Mouse (Mus musculus): ENCODE measurements around the gene Sorl1. TPM values are rescaled to one million over a fixed set of nuclear protein-coding genes. Genes with fewer than 3 reads are reported as not detected.

Sorl1 gene
- polyA plus RNA-seq, 1 experiment from 2014 or later, result 9.1 TPM

- 8% methylated on average over 8 of the region's 8 CpGs for WGBS
- H3K27me3 ChIP-seq, result no peaks in the 10 kb centered on the region
- peak overlapping the region; percentile 73 for H3K27ac ChIP-seq
- no peak overlapping the region for H3K4me3 ChIP-seq (replicated peaks)
- ATAC-seq (replicated peaks; ENCODE audit: low FRiP score), result no peak
- no peaks in the 10 kb centered on the region for H3K9me3 ChIP-seq (replicated peaks)
- peaks cover 37% of the 10 kb centered on the region for H3K4me1 ChIP-seq
- H3K36me3 ChIP-seq, result no peaks in the 10 kb centered on the region
- no peak overlapping the region for H3K9ac ChIP-seq
- peak overlapping the region; percentile 38 for H3K4me2 ChIP-seq
These were observed 170.6 kb downstream of the Sorl1 start for GRCm38 (mm10) chr9:41953486-41953885.

GRCm38 (mm10) chr9:41952650-41953204 lies 171.4 kb downstream of the Sorl1 start:
- H3K4me2 ChIP-seq, result peak overlapping the region; percentile 18; the same call in 1 of the 2 replicates
- WGBS, result 20% methylated on average over 7 of the region's 7 CpGs
- H3K27me3 ChIP-seq, result no peaks in the 10 kb centered on the region
- peak overlapping the region; percentile 97 for H3K27ac ChIP-seq
- no peaks in the 10 kb centered on the region for H3K9me3 ChIP-seq (replicated peaks)
- H3K4me3 ChIP-seq (replicated peaks), result no peak overlapping the region
- H3K9ac ChIP-seq, result no peak overlapping the region; the same call in 1 of the 2 replicates
- H3K36me3 ChIP-seq, result no peaks in the 10 kb centered on the region
- peaks cover 37% of the 10 kb centered on the region for H3K4me1 ChIP-seq
- ATAC-seq (replicated peaks; ENCODE audit: low FRiP score), result no peak

DNA sequence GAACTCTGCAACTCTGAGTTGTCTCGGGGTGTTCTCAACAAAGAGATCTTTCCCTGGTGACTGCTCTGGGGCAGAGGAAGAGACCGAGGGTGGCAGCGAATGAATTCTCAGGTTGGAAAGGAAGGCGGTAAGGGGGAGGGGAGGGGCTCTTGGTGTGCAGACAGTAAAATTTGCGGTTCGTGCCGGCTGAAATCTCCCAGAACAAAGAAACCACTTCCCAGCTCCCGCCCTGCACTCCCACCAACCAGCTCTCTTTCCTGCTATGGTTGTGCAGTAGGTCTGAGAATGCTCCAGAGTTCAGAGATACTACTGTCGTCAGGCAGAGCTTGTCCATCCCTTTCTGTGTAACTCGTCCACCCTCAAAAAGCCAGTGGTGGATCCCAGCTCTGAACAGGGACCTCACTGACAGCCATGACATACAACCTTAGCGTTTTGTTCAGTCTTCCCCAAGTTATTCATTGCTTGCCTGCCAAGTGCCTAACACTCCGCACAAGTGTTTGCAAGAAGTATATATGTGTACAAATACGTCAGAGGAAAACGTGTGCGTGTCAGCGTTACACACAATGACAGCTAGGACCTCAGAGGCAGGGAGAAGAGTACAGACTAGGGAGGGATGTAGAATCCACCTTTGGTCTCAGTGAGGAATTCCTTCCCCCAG lies 172.5 kb downstream of the Sorl1 start:
- ATAC-seq (replicated peaks; ENCODE audit: low FRiP score), result peak; percentile 33
- H3K9ac ChIP-seq, result peak overlapping the region; percentile 59
- H3K9me3 ChIP-seq (replicated peaks), result no peaks in the 10 kb centered on the region
- H3K36me3 ChIP-seq, result no peaks in the 10 kb centered on the region
- 11% methylated on average over 16 of the region's 16 CpGs for WGBS
- peak overlapping the region; percentile 85 for H3K4me2 ChIP-seq
- H3K4me1 ChIP-seq, result peaks cover 37% of the 10 kb centered on the region
- H3K27ac ChIP-seq, result peak overlapping the region; percentile 97
- peak overlapping the region; percentile 56 for H3K4me3 ChIP-seq (replicated peaks)
- H3K27me3 ChIP-seq, result no peaks in the 10 kb centered on the region

- peak overlapping the region; percentile 85 for H3K4me2 ChIP-seq
- H3K27ac ChIP-seq, result peak overlapping the region; percentile 97
- peak; percentile 84 for ATAC-seq (replicated peaks; ENCODE audit: low FRiP score)
- under 1% methylated on average over 21 of the region's 21 CpGs for WGBS
- H3K4me3 ChIP-seq (replicated peaks), result peak overlapping the region; percentile 56
- H3K4me1 ChIP-seq, result peaks cover 37% of the 10 kb centered on the region
- H3K27me3 ChIP-seq, result no peaks in the 10 kb centered on the region
- peak overlapping the region; percentile 59 for H3K9ac ChIP-seq
- H3K9me3 ChIP-seq (replicated peaks), result no peaks in the 10 kb centered on the region
- no peaks in the 10 kb centered on the region for H3K36me3 ChIP-seq
These were observed 173.1 kb downstream of the Sorl1 start for GRCm38 (mm10) chr9:41950991-41951451.

DNA sequence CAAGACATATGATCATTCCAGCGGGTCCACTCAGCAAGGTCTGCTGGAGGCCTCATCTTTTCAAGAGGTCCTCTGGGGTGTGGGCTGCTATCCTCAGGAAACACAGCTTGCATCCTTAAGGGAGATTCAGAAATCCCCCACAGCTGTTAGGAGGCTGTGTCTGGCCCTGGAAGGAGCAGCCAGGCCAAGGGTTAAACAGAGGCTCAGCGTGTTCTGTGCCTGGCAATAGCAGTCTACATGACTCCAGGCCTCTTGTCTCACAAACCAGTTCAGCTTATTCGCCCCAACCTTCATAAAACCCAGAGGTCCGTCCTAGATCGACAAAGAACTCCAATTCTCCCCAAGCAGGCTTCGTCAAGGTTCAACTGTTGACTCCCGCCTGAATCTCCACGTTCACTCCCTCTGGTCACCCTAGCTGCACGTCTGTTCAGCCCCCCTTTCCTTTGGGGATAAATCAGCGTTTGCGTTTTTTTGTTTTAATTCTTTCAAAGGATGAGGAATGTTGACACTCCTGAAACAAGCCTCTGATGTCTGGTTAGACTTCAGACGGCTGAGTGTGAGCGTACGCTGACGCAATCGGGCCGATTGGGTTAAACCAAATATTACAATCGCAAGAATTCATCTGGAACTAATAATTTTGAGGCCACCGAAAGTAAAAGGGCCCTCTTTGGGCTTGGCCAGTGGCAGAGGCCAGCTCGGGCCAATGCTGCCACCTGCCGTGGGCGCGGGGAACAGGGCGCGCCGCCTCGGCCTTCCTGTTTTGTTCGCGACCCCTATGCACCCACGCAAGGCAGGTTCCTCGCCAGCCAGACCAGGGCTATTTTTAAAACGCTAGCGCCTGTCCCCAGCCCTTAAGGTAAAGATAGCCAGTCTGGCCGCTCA lies 173.7 kb downstream of the Sorl1 start:
- peak overlapping the region; percentile 59 for H3K9ac ChIP-seq
- H3K4me2 ChIP-seq, result peak overlapping the region; percentile 85
- peak; percentile 88 for ATAC-seq (replicated peaks; ENCODE audit: low FRiP score)
- no peaks in the 10 kb centered on the region for H3K36me3 ChIP-seq
- 3% methylated on average over 34 of the region's 34 CpGs for WGBS
- peak overlapping the region; percentile 97 for H3K27ac ChIP-seq
- H3K27me3 ChIP-seq, result no peaks in the 10 kb centered on the region
- H3K4me1 ChIP-seq, result peaks cover 37% of the 10 kb centered on the region
- no peaks in the 10 kb centered on the region for H3K9me3 ChIP-seq (replicated peaks)
- peak overlapping the region; percentile 56 for H3K4me3 ChIP-seq (replicated peaks)

GRCm38 (mm10) chr9:41949476-41949875 lies 174.6 kb downstream of the Sorl1 start:
- H3K36me3 ChIP-seq, result no peaks in the 10 kb centered on the region
- peak overlapping the region; percentile 97 for H3K27ac ChIP-seq
- H3K4me2 ChIP-seq, result no peak overlapping the region
- H3K4me1 ChIP-seq, result peaks cover 37% of the 10 kb centered on the region
- H3K9ac ChIP-seq, result no peak overlapping the region
- no peaks in the 10 kb centered on the region for H3K27me3 ChIP-seq
- WGBS, result 74% methylated on average over 5 of the region's 5 CpGs
- no peaks in the 10 kb centered on the region for H3K9me3 ChIP-seq (replicated peaks)
- no peak for ATAC-seq (replicated peaks; ENCODE audit: low FRiP score)
- H3K4me3 ChIP-seq (replicated peaks), result no peak overlapping the region

DNA sequence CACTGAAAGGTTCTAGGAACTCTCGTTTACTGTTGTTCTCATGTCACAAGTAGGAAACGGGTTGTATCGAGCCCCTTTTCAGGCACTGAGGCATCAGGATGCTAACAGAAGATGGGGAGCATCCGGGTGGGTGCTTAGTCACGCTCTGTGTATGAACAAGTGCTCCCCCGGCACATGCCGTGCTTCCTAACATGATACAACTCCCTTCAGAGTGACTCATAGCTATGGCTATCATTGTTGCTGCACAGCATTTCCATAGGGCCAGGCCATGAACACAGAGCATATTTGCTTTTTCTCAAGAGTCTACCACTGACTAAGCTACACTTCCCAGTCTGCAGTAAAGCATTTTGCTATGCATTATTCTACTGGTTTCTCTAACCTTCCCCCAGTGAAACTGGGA lies 179.1 kb downstream of the Sorl1 start:
- Histone ChIP-seq H3K9me3 (replicated peaks) (no peaks in the 10 kb centered on the region), H3K4me2 (no peak overlapping the region), H3K36me3 (no peaks in the 10 kb centered on the region), H3K9ac (no peak overlapping the region), H3K4me1 (peaks cover 17% of the 10 kb centered on the region), H3K27me3 (no peaks in the 10 kb centered on the region), H3K4me3 (replicated peaks) (no peak overlapping the region), H3K27ac (no peak overlapping the region)
- 92% methylated on average over 7 of the region's 7 CpGs for WGBS
- ATAC-seq (replicated peaks; ENCODE audit: low FRiP score), result no peak

GRCm38 (mm10) chr9:41942970-41943635 lies 181.0 kb downstream of the Sorl1 start:
- Histone ChIP-seq H3K36me3 (no peaks in the 10 kb centered on the region), H3K27me3 (no peaks in the 10 kb centered on the region), H3K27ac (no peak overlapping the region), H3K9ac (no peak overlapping the region), H3K9me3 (replicated peaks) (no peaks in the 10 kb centered on the region), H3K4me1 (peaks cover 21% of the 10 kb centered on the region), H3K4me2 (no peak overlapping the region), H3K4me3 (replicated peaks) (no peak overlapping the region)
- no peak for ATAC-seq (replicated peaks; ENCODE audit: low FRiP score)
- 78% methylated on average over 4 of the region's 4 CpGs for WGBS

DNA sequence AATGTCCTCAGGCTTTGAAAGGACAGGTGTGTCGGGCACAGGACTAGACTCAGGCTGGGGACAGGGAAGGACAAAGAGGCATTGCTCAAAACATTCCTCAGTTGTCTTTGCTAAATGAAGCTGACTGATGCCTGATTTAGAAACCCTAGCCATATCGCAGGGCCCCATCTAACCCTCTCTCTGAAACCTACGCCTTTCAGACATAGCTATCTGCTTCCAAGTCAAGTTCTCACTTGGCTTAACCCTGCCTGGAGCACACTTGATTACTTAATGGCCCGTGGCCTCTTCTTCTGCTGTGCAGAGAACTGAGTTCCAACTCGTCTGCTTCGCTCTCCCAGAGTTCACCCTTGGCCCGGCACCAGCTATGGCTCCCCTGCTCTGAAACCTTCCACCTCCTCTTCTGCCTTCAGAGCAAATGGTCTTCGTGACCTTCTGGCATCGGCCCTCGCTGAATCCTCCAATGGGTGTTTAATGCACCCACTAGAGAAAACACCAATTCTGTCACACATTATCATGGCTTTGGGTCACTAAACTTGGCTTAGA lies 183.7 kb downstream of the Sorl1 start:
- no peak for ATAC-seq (replicated peaks; ENCODE audit: low FRiP score)
- Histone ChIP-seq H3K4me3 (replicated peaks) (no peak overlapping the region), H3K36me3 (no peaks in the 10 kb centered on the region), H3K9me3 (replicated peaks) (no peaks in the 10 kb centered on the region), H3K9ac (no peak overlapping the region), H3K27ac (peak overlapping the region; percentile 19; the same call in 1 of the 2 replicates), H3K27me3 (no peaks in the 10 kb centered on the region), H3K4me1 (peaks cover 41% of the 10 kb centered on the region), H3K4me2 (no peak overlapping the region)
- WGBS, result 42% methylated on average over 10 of the region's 10 CpGs

- no peak overlapping the region for H3K4me3 ChIP-seq (replicated peaks)
These were observed 185.6 kb downstream of the Sorl1 start for GRCm38 (mm10) chr9:41938449-41938848.

DNA sequence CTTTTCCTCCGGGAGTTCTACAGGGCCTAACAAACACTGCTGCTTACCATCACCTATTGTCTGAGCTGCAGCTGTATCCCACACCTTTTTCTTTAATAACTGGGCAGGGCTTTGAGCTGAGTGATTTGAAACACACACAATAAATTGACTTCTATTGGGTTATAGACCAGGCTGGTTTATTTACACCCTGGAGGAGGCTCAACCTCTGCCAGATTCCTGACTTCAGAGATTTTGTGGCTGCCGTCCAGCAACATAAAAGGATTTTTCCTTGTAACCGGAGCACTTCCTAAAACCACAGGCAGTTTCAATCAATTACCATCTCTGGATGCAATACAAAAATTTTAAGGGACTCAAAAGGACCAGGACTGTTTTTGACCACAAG lies 186.1 kb downstream of the Sorl1 start:
- WGBS, result 13% methylated on average over 3 of the region's 3 CpGs
- no peak overlapping the region for H3K4me3 ChIP-seq (replicated peaks)
- no peaks in the 10 kb centered on the region for H3K27me3 ChIP-seq
- ATAC-seq (replicated peaks; ENCODE audit: low FRiP score), result no peak
- no peak overlapping the region for H3K9ac ChIP-seq
- H3K9me3 ChIP-seq (replicated peaks), result no peaks in the 10 kb centered on the region
- H3K4me2 ChIP-seq, result no peak overlapping the region
- H3K27ac ChIP-seq, result peak overlapping the region; percentile 89
- H3K4me1 ChIP-seq, result peaks cover 62% of the 10 kb centered on the region
- H3K36me3 ChIP-seq, result no peaks in the 10 kb centered on the region

More at GRCm38 (mm10) chr9:41938449-41938848, 185.6 kb downstream of the Sorl1 start:
- H3K27me3 ChIP-seq, result no peaks in the 10 kb centered on the region
- no peaks in the 10 kb centered on the region for H3K36me3 ChIP-seq
- no peak for ATAC-seq (replicated peaks; ENCODE audit: low FRiP score)
- 37% methylated on average over 8 of the region's 8 CpGs for WGBS
- no peaks in the 10 kb centered on the region for H3K9me3 ChIP-seq (replicated peaks)
- H3K9ac ChIP-seq, result no peak overlapping the region
- H3K27ac ChIP-seq, result peak overlapping the region; percentile 89
- peaks cover 60% of the 10 kb centered on the region for H3K4me1 ChIP-seq
- H3K4me2 ChIP-seq, result no peak overlapping the region
